Mouse (Mus musculus) neural tube, embryonic 13.5 days (tissue): ENCODE results near the gene Iqsec1. TPM values are rescaled to one million over a fixed set of nuclear protein-coding genes. Genes with fewer than 3 reads are reported as not detected.
A peak's percentile ranks its signal among the peaks of the same experiment; 100 is the strongest.
"Not testable (repeated sequence)": the region's sequence is repeated elsewhere in the genome, so short reads cannot be mapped to it uniquely, and the experiment has no call there.

ENCODE experiments used
- ATAC-seq: fragments of 200-750 bp; cut with Nextera tagmentation; 2 replicates; pipeline ENCODE4 v1.8.0; 2017; ENCODE audit warnings: low read depth, mild to moderate bottlenecking, moderate TSS enrichment, moderate library complexity
- H3K27ac ChIP-seq: fragments of 300-500 bp; sonication (generic); replicated peaks from 2 replicates; pipeline ENCODE4 v1.5.1; 2015; ENCODE audit warnings: moderate library complexity, mild to moderate bottlenecking, inconsistent platforms
- H3K27me3 ChIP-seq: fragments of 300-500 bp; sonication (generic); 2 replicates; pipeline ENCODE4 v1.6.1; 2015; ENCODE audit warnings: mild to moderate bottlenecking, inconsistent platforms
- H3K36me3 ChIP-seq: fragments of 300-500 bp; sonication (generic); 2 replicates; pipeline ENCODE4 v1.6.1; 2015; ENCODE audit warnings: mild to moderate bottlenecking, inconsistent platforms
- H3K4me1 ChIP-seq: fragments of 300-500 bp; sonication (generic); replicated peaks from 2 replicates; pipeline ENCODE4 v1.6.1; 2015; ENCODE audit warnings: inconsistent platforms
- H3K4me2 ChIP-seq: fragments of 300-500 bp; sonication (generic); 2 replicates; pipeline ENCODE4 v1.6.1; 2015; ENCODE audit warnings: inconsistent platforms, mild to moderate bottlenecking, moderate library complexity
- H3K4me3 ChIP-seq: fragments of 300-500 bp; sonication (generic); 2 replicates; pipeline ENCODE4 v1.5.1; 2015; ENCODE audit warnings: mild to moderate bottlenecking, inconsistent platforms
- H3K9ac ChIP-seq: fragments of 300-500 bp; sonication (generic); 2 replicates; pipeline ENCODE4 v1.6.1; 2015; ENCODE audit warnings: moderate library complexity, mild to moderate bottlenecking, inconsistent platforms
- H3K9me3 ChIP-seq: fragments of 300-500 bp; sonication (generic); 2 replicates; pipeline ENCODE4 v1.6.1; 2016; ENCODE audit warnings: inconsistent platforms
- WGBS: fragments of 180-500 bp; shearing (Covaris S2); methylation state at CpG from one replicate; pipeline ENCODE4 v1.1.7; 2015; 5-methylcytosine and 5-hydroxymethylcytosine counted together
- polyA plus RNA-seq: library from polyadenylated mRNA; unstranded; fragments of >200 nt; fragmentation: Nextera tagmentation; extraction: Ambion mirVana; gene quantifications from 2 replicates; pipeline ENCODE4 v1.2.1, GENCODE M21; 2015

Iqsec1 gene
- polyA plus RNA-seq, 1 experiment from 2014 or later: 15.0 TPM

- no peak for ATAC-seq
- Histone ChIP-seq H3K4me1 (peaks cover 42% of the 10 kb centered on the region), H3K9ac (no peak overlapping the region), H3K27me3 (no peaks in the 10 kb centered on the region), H3K27ac (no peak overlapping the region), H3K4me2 (no peak overlapping the region), H3K9me3 (no peaks in the 10 kb centered on the region), H3K36me3 (peaks cover 44% of the 10 kb centered on the region), H3K4me3 (no peak overlapping the region)
- WGBS: 40% methylated on average over 1 of the region's 1 CpGs
These were observed 301.7 kb downstream of the Iqsec1 start for GRCm38 (mm10) chr6:90686812-90687211.

- Histone ChIP-seq H3K36me3 (peaks cover 36% of the 10 kb centered on the region), H3K4me2 (no peak overlapping the region), H3K4me3 (no peak overlapping the region), H3K27ac (no peak overlapping the region), H3K9me3 (no peaks in the 10 kb centered on the region), H3K9ac (no peak overlapping the region), H3K27me3 (no peaks in the 10 kb centered on the region), H3K4me1 (peaks cover 32% of the 10 kb centered on the region)
- ATAC-seq: no peak
- WGBS: 90% methylated on average over 3 of the region's 3 CpGs
These were observed 304.5 kb downstream of the Iqsec1 start for GRCm38 (mm10) chr6:90683831-90684532.

DNA sequence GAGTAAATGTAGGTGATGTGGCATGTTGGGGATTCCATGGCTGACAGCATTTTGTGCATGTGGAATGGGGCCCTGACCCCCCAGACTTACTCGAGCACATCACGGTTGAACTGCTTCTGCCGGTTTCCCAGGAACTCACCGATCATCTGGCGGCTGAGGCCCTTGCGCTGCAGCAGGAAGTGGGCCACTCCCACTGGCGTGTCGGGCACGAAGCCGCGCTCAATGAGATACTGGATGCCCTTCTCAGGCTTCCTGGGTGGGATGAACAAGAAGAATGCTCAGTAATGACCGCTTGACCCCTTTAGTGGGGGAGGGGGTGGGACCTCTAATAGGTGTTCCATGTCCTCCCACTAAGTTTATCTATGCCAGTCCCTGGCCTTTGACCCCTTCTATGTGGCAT, 308.1 kb downstream of the Iqsec1 start:
- Histone ChIP-seq H3K36me3 (peaks cover 56% of the 10 kb centered on the region), H3K4me2 (no peak overlapping the region)
- WGBS: 85% methylated on average over 12 of the region's 12 CpGs

DNA sequence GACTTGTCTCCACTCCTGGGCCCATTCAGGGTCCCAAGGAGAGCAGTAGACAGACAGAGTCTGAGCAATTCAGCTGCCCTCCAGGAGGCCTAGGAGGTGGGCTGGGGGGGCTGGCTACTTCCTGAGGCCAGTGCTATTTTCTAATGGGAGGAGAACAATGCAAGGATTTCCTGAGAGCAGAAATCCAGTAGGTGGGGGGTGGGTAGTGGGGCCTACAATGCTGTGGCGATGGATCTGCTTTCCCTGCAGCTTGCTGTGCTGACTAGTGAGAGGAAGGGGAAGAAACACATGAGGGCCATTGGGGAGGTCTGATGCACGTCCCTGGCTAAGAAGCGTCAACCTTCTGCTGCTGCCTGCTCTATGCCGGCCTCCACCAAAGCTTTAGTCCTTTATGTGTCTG, 309.7 kb downstream of the Iqsec1 start:
- no peak overlapping the region for H3K9ac ChIP-seq
- no peaks in the 10 kb centered on the region for H3K9me3 ChIP-seq
- no peak overlapping the region for H3K4me2 ChIP-seq
- H3K4me1 ChIP-seq: peaks cover 4% of the 10 kb centered on the region; the same call in 1 of the 2 replicates
- H3K36me3 ChIP-seq: peaks cover 69% of the 10 kb centered on the region
- no peak overlapping the region for H3K4me3 ChIP-seq
- WGBS: 58% methylated on average over 4 of the region's 4 CpGs
- ATAC-seq: no peak
- H3K27me3 ChIP-seq: no peaks in the 10 kb centered on the region
- H3K27ac ChIP-seq: no peak overlapping the region

More for the DNA sequence above, 308.1 kb downstream of the Iqsec1 start:
- Histone ChIP-seq H3K27me3 (no peaks in the 10 kb centered on the region), H3K4me1 (peaks cover 9% of the 10 kb centered on the region; the same call in 1 of the 2 replicates), H3K9ac (no peak overlapping the region), H3K9me3 (no peaks in the 10 kb centered on the region), H3K27ac (no peak overlapping the region), H3K4me3 (no peak overlapping the region)
- ATAC-seq: no peak

GRCm38 (mm10) chr6:90668693-90669092, 319.8 kb downstream of the Iqsec1 start:
- Histone ChIP-seq H3K9ac (no peak overlapping the region), H3K4me2 (no peak overlapping the region), H3K36me3 (peaks cover 99% of the 10 kb centered on the region), H3K27ac (no peak overlapping the region), H3K4me1 (no peaks in the 10 kb centered on the region), H3K4me3 (no peak overlapping the region), H3K9me3 (no peaks in the 10 kb centered on the region), H3K27me3 (no peaks in the 10 kb centered on the region)
- no peak for ATAC-seq
- 73% methylated on average over 9 of the region's 9 CpGs for WGBS

DNA sequence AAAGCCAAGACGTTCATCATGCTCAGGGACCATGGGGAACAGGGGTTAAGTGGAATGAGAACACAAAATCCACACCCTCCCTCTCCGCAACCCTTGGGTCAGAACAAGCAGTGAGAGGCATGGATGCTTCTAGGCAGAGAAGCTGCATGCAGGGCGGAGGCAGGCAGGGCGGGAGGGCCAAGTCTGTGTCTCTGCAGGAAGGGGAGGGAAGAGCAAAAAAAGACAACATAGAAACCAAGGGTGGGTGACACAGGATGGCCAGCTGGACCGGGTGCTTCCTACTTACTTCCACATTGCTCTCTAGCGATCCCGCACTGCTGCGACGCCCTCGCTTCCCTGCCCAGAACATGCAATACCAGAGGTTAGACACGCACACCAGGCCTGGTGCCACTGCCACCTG, 324.7 kb downstream of the Iqsec1 start:
- no peaks in the 10 kb centered on the region for H3K27me3 ChIP-seq
- no peaks in the 10 kb centered on the region for H3K9me3 ChIP-seq
- no peak overlapping the region for H3K27ac ChIP-seq
- no peak for ATAC-seq
- H3K4me1 ChIP-seq: peaks cover 23% of the 10 kb centered on the region; the same call in 1 of the 2 replicates
- no peak overlapping the region for H3K4me3 ChIP-seq
- peaks cover 73% of the 10 kb centered on the region for H3K36me3 ChIP-seq
- WGBS: 84% methylated on average over 11 of the region's 11 CpGs
- no peak overlapping the region for H3K4me2 ChIP-seq
- no peak overlapping the region for H3K9ac ChIP-seq

DNA sequence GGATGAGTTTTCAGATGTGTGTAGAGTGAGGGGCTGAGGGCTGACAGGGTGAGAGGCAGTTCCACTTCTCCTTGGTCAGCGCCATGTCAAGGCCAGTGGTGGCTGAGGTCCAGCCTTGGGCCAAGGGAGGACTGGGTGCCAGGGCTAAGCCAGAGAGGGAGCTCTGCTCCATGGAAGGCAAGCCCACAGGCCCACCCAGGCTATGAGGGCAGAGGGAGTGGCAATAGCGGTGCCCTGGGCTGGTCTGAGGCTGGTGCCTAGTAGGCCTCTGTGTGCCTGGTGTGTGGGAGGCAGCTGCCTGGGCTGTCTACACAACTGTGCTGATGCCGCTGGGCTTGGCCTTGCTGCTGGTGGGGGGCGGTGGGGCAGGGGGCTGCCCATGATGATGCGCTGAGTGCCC, 326.3 kb downstream of the Iqsec1 start:
- no peak overlapping the region for H3K4me3 ChIP-seq
- H3K9me3 ChIP-seq: no peaks in the 10 kb centered on the region
- 98% methylated on average over 5 of the region's 5 CpGs for WGBS
- no peaks in the 10 kb centered on the region for H3K27me3 ChIP-seq
- H3K4me1 ChIP-seq: peaks cover 23% of the 10 kb centered on the region; the same call in 1 of the 2 replicates
- no peak overlapping the region for H3K4me2 ChIP-seq
- peaks cover 57% of the 10 kb centered on the region for H3K36me3 ChIP-seq
- H3K27ac ChIP-seq: no peak overlapping the region
- ATAC-seq: no peak
- H3K9ac ChIP-seq: no peak overlapping the region

- 0 out of 2 replicates have a peak, but pooled peaks have one; percentile 11 for ATAC-seq
- Histone ChIP-seq H3K27ac (0 out of 2 replicates have a peak overlapping the region, but pooled peaks have one; percentile 18), H3K4me2 (no peak overlapping the region), H3K36me3 (peaks cover 46% of the 10 kb centered on the region), H3K9ac (no peak overlapping the region), H3K4me3 (no peak overlapping the region), H3K27me3 (no peaks in the 10 kb centered on the region), H3K4me1 (peaks cover 23% of the 10 kb centered on the region; the same call in 1 of the 2 replicates), H3K9me3 (no peaks in the 10 kb centered on the region)
- 84% methylated on average over 11 of the region's 11 CpGs for WGBS
These were observed 327.5 kb downstream of the Iqsec1 start for GRCm38 (mm10) chr6:90661029-90661399.

DNA sequence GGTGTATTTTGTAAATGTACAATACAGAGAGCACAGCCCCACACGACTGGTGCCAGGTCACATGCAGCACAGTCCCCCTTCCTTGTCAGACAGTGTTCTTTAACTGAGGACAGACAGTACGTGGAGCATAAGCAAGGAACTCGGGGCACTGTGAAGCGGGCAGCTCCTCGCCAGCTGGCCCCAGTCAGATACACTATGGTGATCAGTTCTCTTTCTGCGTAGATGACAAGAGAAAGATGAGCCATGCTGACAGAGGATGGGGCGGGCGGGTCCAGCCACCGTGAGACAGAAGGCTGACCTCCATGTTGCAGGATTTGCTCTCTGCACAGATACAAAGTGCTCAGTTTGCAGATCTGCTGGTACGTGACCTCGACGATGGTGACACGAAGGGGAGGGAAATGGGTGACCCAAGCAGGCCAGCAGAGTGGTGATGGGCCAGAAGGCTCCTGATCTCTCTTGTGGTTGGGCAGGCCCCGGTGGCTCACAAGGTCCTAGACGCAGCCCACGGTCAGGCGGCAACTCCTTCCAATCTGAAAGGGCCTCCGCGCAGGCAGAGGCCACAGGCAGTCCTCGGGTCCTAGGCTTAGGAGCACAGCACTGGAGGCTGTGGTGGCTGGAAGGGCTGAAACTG, 328.0 kb downstream of the Iqsec1 start:
- H3K27me3 ChIP-seq: no peaks in the 10 kb centered on the region
- H3K9me3 ChIP-seq: no peaks in the 10 kb centered on the region
- H3K27ac ChIP-seq: 0 out of 2 replicates have a peak overlapping the region, but pooled peaks have one; percentile 18
- H3K36me3 ChIP-seq: peaks cover 41% of the 10 kb centered on the region
- 0 out of 2 replicates have a peak, but pooled peaks have one; percentile 11 for ATAC-seq
- no peak overlapping the region for H3K4me2 ChIP-seq
- H3K4me1 ChIP-seq: peaks cover 23% of the 10 kb centered on the region; the same call in 1 of the 2 replicates
- WGBS: 88% methylated on average over 20 of the region's 20 CpGs
- no peak overlapping the region for H3K9ac ChIP-seq
- H3K4me3 ChIP-seq: no peak overlapping the region

DNA sequence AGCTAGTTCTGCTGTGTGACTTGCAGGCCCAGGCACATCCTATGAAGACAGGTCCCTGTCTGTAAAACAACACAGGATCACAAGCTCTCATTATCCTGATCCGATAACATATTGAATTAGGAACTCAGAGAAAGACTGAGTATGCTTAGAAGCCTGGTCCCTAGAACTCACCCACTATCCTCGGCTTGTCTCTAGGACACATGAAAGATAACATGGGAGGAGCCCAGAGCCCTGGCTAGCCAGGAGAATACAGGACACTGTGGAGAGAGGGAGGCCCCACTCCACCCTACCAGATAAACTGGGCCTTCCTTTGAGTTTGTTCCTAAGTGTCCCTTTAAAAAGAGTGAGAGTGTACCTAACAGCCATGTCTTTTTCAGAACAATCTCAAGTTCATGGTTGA, 328.6 kb downstream of the Iqsec1 start:
- no peak overlapping the region for H3K4me2 ChIP-seq
- ATAC-seq: no peak
- no peak overlapping the region for H3K4me3 ChIP-seq
- no peaks in the 10 kb centered on the region for H3K27me3 ChIP-seq
- peaks cover 35% of the 10 kb centered on the region for H3K36me3 ChIP-seq
- H3K9me3 ChIP-seq: no peaks in the 10 kb centered on the region
- H3K9ac ChIP-seq: no peak overlapping the region
- 72% methylated on average over 2 of the region's 2 CpGs for WGBS
- H3K27ac ChIP-seq: peak overlapping the region; percentile 59; the same call in 1 of the 2 replicates
- peaks cover 23% of the 10 kb centered on the region; the same call in 1 of the 2 replicates for H3K4me1 ChIP-seq

DNA sequence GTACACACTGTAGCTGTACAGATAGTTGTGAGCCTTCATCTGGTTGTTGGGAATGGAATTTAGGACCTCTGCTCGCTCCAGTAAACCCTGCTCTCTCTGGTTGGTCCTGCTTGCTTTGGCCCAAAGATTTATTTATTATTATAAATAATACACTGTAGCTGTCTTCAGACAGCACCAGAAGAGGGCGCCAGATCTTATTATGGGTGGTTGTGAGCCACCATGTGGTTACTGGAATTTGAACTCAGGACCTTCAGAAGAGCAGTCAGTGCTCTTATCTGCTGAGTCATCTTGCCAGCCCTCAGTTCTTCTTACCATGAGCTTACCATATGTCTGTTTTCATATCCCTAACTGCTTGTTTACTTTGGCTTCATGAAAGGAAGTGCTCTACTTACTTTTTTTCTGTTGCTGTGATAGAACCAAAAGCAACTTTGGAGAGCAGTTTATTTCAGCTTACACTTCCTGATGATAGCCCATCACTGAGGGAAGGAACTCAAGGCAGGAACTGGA, 332.1 kb downstream of the Iqsec1 start:
- H3K27ac ChIP-seq, H3K9ac ChIP-seq, H3K36me3 ChIP-seq, ATAC-seq, H3K9me3 ChIP-seq, H3K4me2 ChIP-seq, H3K4me3 ChIP-seq, H3K27me3 ChIP-seq: not testable (repeated sequence)
- peaks cover 23% of the 10 kb centered on the region; the same call in 1 of the 2 replicates for H3K4me1 ChIP-seq
- 66% methylated on average over 2 of the region's 2 CpGs for WGBS

DNA sequence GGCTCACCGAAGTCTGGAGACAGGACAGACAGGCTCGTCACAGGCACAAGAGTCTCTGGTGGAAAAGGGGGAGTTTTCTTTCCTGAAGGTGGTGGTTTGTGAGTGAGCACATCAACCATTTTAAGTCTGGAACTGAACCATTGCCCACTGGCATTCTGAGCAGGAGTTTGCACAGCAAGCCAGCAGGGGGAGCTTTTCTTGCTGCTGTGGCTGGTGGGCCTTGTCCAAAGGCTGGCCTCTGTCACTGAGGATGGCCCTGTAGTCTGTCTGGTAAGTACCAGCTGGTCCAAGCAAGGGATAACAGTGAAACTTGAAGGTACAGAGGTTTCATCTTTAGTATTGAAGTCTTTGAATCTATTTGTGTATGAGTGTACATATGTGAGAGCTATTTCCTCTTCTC, 334.7 kb downstream of the Iqsec1 start:
- Histone ChIP-seq H3K4me1 (no peaks in the 10 kb centered on the region), H3K4me2 (no peak overlapping the region), H3K4me3 (no peak overlapping the region), H3K27ac (no peak overlapping the region), H3K36me3 (no peaks in the 10 kb centered on the region), H3K27me3 (no peaks in the 10 kb centered on the region), H3K9ac (no peak overlapping the region), H3K9me3 (no peaks in the 10 kb centered on the region)
- ATAC-seq: no peak
- 69% methylated on average over 2 of the region's 2 CpGs for WGBS
